Mouse (Mus musculus) lung, adult 18-20 months (tissue): Measurements from ENCODE around the gene Sema4b.

Source experiments
- DNase-seq, 2 experiments: peaks; one replicate each; pipeline ENCODE4 v3.0.0; 2022; ENCODE audit warnings: mixed read lengths in 2 of 2

Gene Sema4b

GRCm38 (mm10) chr7:80186531-80187296 is at the start of gene Sema4b:
Gene Sema4b, plus strand, starts transcription at chr7:80186841.
- peak; percentile 89 to 93 for DNase-seq

GRCm38 (mm10) chr7:80138375-80138774 is 48.3 kb upstream of the Sema4b start:
- no peak for DNase-seq

GRCm38 (mm10) chr7:80140815-80141214 is 45.8 kb upstream of the Sema4b start:
- peak; percentile 73 to 75 for DNase-seq

- peak; percentile 60 to 66 for DNase-seq
Measured at GRCm38 (mm10) chr7:80143331-80144273, 43.0 kb upstream of the Sema4b start.

DNA sequence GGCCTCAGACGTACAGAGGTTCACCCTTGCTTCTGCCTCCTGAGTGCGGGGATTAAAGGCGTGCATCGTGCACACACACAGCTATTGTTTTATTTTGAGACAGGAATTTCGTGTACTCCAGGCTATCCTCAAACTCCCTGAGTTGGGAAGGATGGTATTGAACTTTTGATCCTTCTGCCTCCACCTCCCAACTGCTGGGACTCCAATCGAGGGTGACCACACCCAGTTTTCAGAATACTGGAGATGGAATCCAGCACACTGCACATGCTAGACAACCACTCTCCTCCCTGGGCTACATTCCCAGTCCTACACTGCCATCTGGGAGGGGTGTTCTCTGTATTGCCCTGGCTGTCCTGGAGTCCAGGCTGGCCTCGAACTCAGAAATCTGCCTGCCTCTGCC is 41.9 kb upstream of the Sema4b start:
- no peak for DNase-seq

DNA sequence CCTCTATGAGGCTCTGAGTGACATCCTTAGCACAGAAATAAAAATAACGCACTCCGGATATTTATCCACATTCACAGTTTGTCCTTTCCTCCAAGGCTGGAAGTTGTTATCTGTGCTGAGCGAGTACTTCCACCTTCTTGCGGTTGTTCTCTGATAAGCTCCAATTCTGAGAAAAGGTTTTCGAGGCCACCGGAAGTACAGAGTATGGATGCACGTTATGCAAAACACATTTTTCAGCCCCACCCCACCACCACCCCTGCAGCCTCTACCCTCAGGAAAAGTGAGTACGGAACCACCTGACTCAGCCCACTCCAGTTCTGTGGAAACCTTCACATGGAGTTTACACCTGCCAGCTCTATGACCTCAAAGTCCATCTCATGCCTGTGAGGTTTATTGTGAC is 40.6 kb upstream of the Sema4b start:
- DNase-seq, result no peak

GRCm38 (mm10) chr7:80149356-80149755 is 37.3 kb upstream of the Sema4b start:
- no peak for DNase-seq

GRCm38 (mm10) chr7:80152152-80152551 is 34.5 kb upstream of the Sema4b start:
- no peak for DNase-seq

GRCm38 (mm10) chr7:80152756-80153155 is 33.9 kb upstream of the Sema4b start:
- no peak for DNase-seq

DNA sequence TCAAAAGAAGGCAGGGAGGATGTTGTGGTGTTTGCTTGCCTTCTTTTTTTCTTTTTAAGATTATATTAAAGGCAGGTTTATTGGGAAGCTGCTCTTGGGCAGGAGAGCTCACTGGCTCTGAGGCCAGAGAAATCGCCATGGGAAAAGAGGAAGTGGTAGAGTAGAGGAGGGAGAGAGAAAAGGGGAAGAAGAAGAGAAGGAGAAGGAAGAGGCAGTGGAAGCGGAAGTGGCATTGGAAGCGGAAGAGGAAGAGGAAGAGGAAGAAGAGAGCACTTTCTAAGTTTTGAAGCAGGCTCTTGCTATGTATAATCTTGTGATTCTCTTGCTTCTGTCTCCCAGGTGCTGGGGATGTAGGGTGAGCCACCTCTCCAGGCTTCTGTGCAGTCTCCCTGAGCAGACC is 32.0 kb upstream of the Sema4b start:
- no peak for DNase-seq

DNA sequence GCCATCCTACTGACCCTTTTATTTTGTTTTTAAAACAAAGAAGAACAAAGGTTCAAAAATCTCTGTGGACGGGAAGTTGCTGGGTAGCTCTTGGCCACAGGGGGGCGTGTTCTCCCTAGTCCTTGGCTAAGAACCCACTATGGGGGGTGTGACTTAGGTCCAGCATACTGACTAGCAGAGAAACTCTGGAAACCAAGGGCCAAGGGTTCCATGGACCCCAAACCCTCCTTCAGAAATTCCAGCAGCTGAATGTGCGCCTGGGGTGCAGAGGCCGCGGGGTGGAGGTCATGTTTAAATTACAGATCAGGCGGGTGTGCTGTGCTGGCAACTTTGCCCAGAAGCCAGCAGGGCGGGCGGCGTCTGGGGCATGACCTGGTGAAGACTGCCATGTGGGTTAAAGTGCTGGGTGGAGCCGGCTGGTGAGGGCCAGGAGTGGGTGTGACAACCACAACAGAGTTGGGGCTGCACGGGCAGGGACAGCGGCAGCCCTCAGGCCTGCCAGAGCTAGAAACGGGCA is 29.9 kb upstream of the Sema4b start:
- peak; percentile 81 to 85 for DNase-seq

GRCm38 (mm10) chr7:80158496-80159268 is 28.0 kb upstream of the Sema4b start:
- DNase-seq, result no peak

- DNase-seq, result peak; percentile 70 to 78
Measured at GRCm38 (mm10) chr7:80160293-80160944, 26.2 kb upstream of the Sema4b start.

DNA sequence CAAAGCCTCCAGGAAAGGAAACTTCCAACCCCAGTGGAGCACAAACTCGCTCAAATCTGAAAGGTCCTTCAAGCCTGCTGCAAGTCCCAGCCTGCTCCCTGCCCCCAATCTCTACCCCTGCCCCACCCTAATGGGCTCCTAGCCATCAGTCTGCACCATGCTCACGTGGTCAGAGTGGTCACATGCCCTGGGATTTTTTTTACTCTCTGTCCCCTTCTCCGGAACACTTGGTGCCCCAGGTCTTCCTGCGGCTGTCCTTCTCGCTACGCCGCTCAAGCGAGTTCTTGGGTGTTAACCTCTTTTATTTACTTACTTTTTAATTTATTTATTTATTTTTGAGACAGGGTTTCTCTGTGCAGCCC is 25.7 kb upstream of the Sema4b start:
- peak; percentile 87 to 92 for DNase-seq

DNA sequence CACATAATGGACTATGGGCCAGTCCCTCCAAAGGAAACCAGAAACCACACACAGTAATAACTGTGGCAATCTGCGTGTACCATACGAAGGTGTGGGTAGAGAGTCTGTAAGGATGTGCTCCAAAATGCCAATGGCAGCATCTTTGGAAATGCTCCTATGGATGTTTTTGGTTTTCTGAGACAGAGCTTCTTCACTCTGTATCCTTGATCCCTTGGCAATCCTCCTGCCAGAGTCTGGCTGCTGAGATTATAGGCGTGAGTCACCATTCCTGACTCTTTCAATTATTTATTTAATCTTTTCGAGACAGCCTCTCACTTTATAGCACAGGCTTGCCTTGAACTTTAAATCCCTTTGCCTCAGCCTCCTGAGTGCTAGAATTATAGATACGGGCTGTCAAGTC is 21.2 kb upstream of the Sema4b start:
- DNase-seq, result no peak

GRCm38 (mm10) chr7:80166740-80167139 is 19.9 kb upstream of the Sema4b start:
- DNase-seq, result peak; percentile 57 to 59

DNA sequence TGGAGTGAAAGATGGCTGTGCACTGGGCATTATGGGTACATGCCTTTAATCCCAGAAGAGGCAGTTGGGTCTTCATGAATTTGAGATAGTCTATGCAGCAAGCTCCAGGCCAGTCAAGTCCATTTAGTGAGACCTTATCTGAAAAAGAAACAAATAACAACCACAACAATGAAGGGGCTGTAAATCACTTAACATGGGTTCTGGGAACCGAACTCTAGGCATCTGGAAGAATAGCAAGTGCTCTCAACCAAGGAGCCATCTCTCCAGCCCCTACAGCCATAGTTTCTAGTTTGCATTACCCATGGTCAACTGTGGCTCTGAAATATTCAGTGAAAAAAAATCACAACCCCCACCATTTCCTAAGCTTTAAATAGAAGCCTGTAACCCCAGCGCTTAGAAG is 16.8 kb upstream of the Sema4b start:
- no peak for DNase-seq

DNA sequence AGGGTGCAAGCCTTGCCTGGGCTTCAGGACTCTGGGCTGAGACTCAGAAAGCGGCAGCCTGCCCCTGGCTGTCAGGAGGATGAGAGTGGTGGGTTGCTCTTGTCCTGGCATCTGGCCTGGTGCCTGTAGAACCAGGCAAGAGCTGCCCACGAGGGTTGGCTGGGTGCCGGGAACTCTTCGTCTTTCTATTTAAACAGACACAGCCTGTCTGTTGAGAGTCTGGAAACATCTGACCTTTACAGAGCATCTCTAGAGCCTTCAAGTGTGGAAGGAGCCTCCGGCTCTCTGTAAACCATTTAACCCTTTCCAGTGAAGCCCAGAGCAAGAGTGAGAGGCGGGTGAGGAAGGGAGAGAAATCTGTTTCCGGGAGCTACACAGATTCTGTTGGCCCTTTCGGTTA is 15.3 kb upstream of the Sema4b start:
- DNase-seq, result no peak

DNA sequence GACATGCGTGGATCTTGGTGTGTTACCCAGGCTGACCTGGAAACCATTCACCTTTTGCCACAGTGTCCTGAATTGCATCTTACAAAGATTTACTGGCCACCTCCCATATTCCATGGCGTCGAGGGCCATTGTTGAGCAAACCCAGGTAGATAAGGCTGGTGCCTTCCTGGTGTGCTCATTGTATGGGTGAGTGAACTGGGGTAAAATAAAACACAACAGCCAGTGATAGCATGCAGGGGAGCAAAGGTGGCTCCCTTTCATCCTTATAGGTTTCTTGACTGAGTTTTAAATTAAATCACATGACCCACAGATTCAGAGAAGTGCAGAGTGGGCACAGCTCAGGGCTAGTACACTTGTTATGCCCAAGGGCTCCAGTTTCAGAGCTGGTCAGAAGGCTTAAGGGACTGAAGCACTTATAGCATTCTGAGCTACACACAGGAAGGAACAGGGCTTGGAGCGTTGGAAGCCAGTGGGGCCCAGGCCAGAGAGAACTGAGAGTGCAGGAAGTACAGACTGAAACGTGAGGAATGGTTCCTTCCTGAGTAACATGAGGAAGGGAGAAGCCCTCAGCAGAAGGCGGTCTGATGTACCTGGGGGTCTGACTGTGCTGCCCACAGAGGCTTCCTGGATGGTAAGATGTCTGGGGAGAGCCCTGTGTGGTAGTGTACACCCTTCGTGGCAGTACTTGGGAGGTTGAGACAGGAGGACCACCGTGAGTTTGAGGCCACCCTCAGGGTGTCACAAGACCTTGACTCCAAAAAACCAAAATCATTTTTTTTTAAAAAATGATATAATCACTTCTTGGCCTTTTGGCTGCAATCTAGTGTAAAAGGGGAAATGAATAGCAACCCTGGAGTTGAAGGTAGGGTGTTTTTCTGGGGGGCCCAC is 14.3 kb upstream of the Sema4b start:
- DNase-seq, result no peak

DNA sequence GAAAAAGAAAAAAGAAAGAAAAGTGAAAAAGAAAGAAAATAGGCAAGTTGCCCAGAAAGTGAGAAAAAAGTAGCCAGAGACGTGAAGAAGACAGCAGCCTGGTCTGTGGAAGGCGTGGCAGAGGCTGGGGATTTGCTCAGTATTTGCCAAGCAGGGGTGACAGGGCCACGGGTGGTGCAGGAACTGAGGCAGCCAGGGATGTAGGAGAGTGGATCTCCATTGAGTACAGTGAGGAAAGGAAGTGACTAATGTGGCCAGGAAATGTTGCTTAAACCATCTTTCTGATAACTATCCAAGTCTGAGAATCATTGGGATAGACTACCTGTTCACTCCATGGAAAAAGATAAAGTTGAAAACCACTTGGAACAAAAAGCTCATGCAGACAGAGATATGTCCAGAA is 10.5 kb upstream of the Sema4b start:
- DNase-seq, result no peak

- no peak for DNase-seq
Measured at GRCm38 (mm10) chr7:80177438-80177837, 9.2 kb upstream of the Sema4b start.
